Mouse (Mus musculus) kidney, embryonic 16.5 days (tissue): Measurements from ENCODE around the gene Ccdc113. TPM values are rescaled to one million over a fixed set of nuclear protein-coding genes. Genes with fewer than 3 reads are reported as not detected.
A peak's percentile ranks its signal among the peaks of the same experiment; 100 is the strongest.

Experiments
- ATAC-seq: fragments of 200-750 bp; cut with Nextera tagmentation; 2 replicates; pipeline ENCODE4 v1.8.0; 2017; ENCODE audit warnings: moderate TSS enrichment; ENCODE audit not compliant: low FRiP score, low TSS enrichment
- H3K27ac ChIP-seq: fragments of 300-500 bp; sonication (generic); 2 replicates; pipeline ENCODE4 v1.5.1; 2014; ENCODE audit warnings: low read length
- H3K27me3 ChIP-seq: fragments of 300-500 bp; sonication (generic); 2 replicates; pipeline ENCODE4 v1.6.1; 2014; ENCODE audit warnings: low read length, control low read depth, mixed read lengths; ENCODE audit not compliant: insufficient read depth
- H3K36me3 ChIP-seq: fragments of 300-500 bp; sonication (generic); 2 replicates; pipeline ENCODE4 v1.6.1; 2014; ENCODE audit warnings: low read length, control low read depth, mixed read lengths; ENCODE audit not compliant: insufficient read depth
- H3K4me1 ChIP-seq: fragments of 300-500 bp; sonication (generic); 2 replicates; pipeline ENCODE4 v1.6.1; 2014; ENCODE audit warnings: low read length, control low read depth, mixed read lengths; ENCODE audit not compliant: insufficient read depth
- H3K4me2 ChIP-seq: fragments of 300-500 bp; sonication (generic); replicated peaks from 2 replicates; pipeline ENCODE4 v1.6.1; 2014; ENCODE audit warnings: low read depth, low read length
- H3K4me3 ChIP-seq: fragments of 300-500 bp; sonication (generic); 2 replicates; pipeline ENCODE4 v1.5.1; 2014; ENCODE audit warnings: mild to moderate bottlenecking, low read length
- H3K9ac ChIP-seq: fragments of 300-500 bp; sonication (generic); replicated peaks from 2 replicates; pipeline ENCODE4 v1.6.1; 2014; ENCODE audit warnings: low read length
- H3K9me3 ChIP-seq: fragments of 300-500 bp; sonication (generic); 2 replicates; pipeline ENCODE4 v1.6.1; 2016; ENCODE audit warnings: low read length, control low read depth
- WGBS: fragments of 180-500 bp; shearing (Covaris S2); extraction: QIAGEN DNeasy Blood & Tissue Kit; methylation state at CpG from one replicate; pipeline ENCODE4 v1.1.7; 2014; 5-methylcytosine and 5-hydroxymethylcytosine counted together
- polyA plus RNA-seq: library from polyadenylated mRNA; unstranded; fragments of >200 nt; fragmentation: Nextera tagmentation; extraction: Ambion mirVana; gene quantifications from 2 replicates; pipeline ENCODE4 v1.2.1, GENCODE M21; 2015

Gene Ccdc113
- polyA plus RNA-seq, 1 experiment from 2014 or later, result 1.2 TPM

DNA sequence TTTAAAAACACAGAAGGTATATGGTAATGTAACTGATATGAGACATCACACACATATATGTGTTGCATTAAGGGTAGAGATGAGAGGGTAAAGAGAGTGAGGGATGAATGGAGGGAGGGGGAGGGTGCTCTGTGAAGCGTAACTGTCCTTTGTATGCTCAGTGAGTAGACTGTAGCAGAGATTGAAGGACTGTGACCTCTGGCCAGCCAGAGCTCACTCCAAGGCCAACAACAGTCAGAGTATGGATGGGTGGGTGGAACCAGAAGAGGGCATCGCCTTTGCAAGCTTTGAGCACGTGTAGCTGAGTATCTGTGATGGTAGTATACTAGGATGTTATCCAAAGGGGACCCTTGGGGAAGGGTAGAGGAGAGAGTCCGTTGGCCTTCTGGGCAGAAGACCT, 17.7 kb downstream of the Ccdc113 start:
- ATAC-seq, result peak; percentile 47; the same call in 1 of the 2 replicates
- no peak overlapping the region for H3K4me2 ChIP-seq

GRCm38 (mm10) chr8:95555963-95556362, 22.1 kb downstream of the Ccdc113 start:
- WGBS, result 90% methylated on average over 2 of the region's 2 CpGs
- ATAC-seq, result no peak
- no peak overlapping the region for H3K27ac ChIP-seq
- H3K9ac ChIP-seq, result no peak overlapping the region
- H3K36me3 ChIP-seq, result no peaks in the 10 kb centered on the region
- H3K4me1 ChIP-seq, result peaks cover 3% of the 10 kb centered on the region; the same call in 1 of the 2 replicates
- no peaks in the 10 kb centered on the region for H3K9me3 ChIP-seq
- H3K4me3 ChIP-seq, result no peak overlapping the region
- no peaks in the 10 kb centered on the region for H3K27me3 ChIP-seq
- H3K4me2 ChIP-seq, result no peak overlapping the region

More for the DNA sequence above, 17.7 kb downstream of the Ccdc113 start:
- Histone ChIP-seq H3K36me3 (no peaks in the 10 kb centered on the region), H3K27ac (no peak overlapping the region), H3K4me1 (peaks cover 3% of the 10 kb centered on the region; the same call in 1 of the 2 replicates), H3K4me3 (no peak overlapping the region), H3K9ac (no peak overlapping the region), H3K27me3 (no peaks in the 10 kb centered on the region), H3K9me3 (no peaks in the 10 kb centered on the region)
- 66% methylated on average over 4 of the region's 4 CpGs for WGBS

GRCm38 (mm10) chr8:95566217-95566616, 32.3 kb downstream of the Ccdc113 start:
- H3K9ac ChIP-seq, result no peak overlapping the region
- no peak overlapping the region for H3K4me3 ChIP-seq
- no peaks in the 10 kb centered on the region; the same call in 1 of the 2 replicates for H3K9me3 ChIP-seq
- H3K4me2 ChIP-seq, result no peak overlapping the region
- H3K27ac ChIP-seq, result no peak overlapping the region
- 68% methylated on average over 4 of the region's 4 CpGs for WGBS
- H3K4me1 ChIP-seq, result no peaks in the 10 kb centered on the region
- no peak for ATAC-seq
- H3K27me3 ChIP-seq, result no peaks in the 10 kb centered on the region
- H3K36me3 ChIP-seq, result no peaks in the 10 kb centered on the region

GRCm38 (mm10) chr8:95566809-95567208, 32.9 kb downstream of the Ccdc113 start:
- no peak for ATAC-seq

GRCm38 (mm10) chr8:95573146-95573545, 39.3 kb downstream of the Ccdc113 start:
- H3K27ac ChIP-seq, result no peak overlapping the region
- no peaks in the 10 kb centered on the region for H3K4me1 ChIP-seq
- ATAC-seq, result no peak
- H3K4me2 ChIP-seq, result no peak overlapping the region
- H3K36me3 ChIP-seq, result no peaks in the 10 kb centered on the region
- WGBS, result 85% methylated on average over 5 of the region's 5 CpGs
- no peaks in the 10 kb centered on the region for H3K27me3 ChIP-seq
- no peak overlapping the region for H3K9ac ChIP-seq
- H3K4me3 ChIP-seq, result no peak overlapping the region
- H3K9me3 ChIP-seq, result no peaks in the 10 kb centered on the region; the same call in 1 of the 2 replicates

More at GRCm38 (mm10) chr8:95566809-95567208, 32.9 kb downstream of the Ccdc113 start:
- Histone ChIP-seq H3K9me3 (no peaks in the 10 kb centered on the region; the same call in 1 of the 2 replicates), H3K4me1 (no peaks in the 10 kb centered on the region), H3K4me2 (no peak overlapping the region), H3K36me3 (no peaks in the 10 kb centered on the region), H3K9ac (no peak overlapping the region), H3K27me3 (no peaks in the 10 kb centered on the region), H3K27ac (no peak overlapping the region), H3K4me3 (no peak overlapping the region)
- 82% methylated on average over 6 of the region's 6 CpGs for WGBS

DNA sequence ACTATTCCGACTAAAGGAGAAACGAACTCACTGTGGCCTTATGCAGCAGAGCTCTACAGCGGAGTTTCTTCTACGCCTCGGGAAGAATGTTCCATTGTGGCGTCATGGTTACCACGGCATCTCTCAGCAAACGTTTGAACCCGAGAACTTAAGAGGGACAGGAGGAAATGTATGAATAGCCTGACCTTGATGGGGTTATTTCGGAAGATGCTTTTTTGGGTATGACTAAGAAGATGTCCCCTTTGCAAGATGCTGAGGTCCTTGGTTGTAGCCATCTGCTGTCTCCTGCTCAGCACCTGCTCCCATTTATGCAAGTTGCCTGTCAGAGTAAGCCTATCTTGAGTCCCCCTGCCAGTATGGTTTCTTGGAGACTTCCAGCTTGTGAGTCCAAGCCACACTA, 42.4 kb downstream of the Ccdc113 start, which contains the start of gene Prss54:
Prss54 (minus strand) TSS at position 101 of the 400 bp plus-strand sequence.
- ATAC-seq, result no peak
- Histone ChIP-seq H3K9ac (no peak within 1 kb of the TSS), H3K4me3 (no peak within 1 kb of the TSS), H3K36me3 (no peaks in the 10 kb centered on the region), H3K4me2 (no peak within 1 kb of the TSS), H3K9me3 (no peaks in the 10 kb centered on the region), H3K27ac (no peak within 1 kb of the TSS), H3K27me3 (no peaks in the 10 kb centered on the region), H3K4me1 (no peaks in the 10 kb centered on the region)
- 92% methylated on average over 10 of the region's 10 CpGs for WGBS

GRCm38 (mm10) chr8:95587339-95587738, 53.5 kb downstream of the Ccdc113 start:
- H3K27ac ChIP-seq, result no peak overlapping the region
- H3K4me2 ChIP-seq, result no peak overlapping the region
- H3K9ac ChIP-seq, result no peak overlapping the region
- H3K27me3 ChIP-seq, result no peaks in the 10 kb centered on the region
- H3K4me3 ChIP-seq, result no peak overlapping the region
- WGBS, result 88% methylated on average over 1 of the region's 1 CpGs
- no peaks in the 10 kb centered on the region for H3K36me3 ChIP-seq
- H3K4me1 ChIP-seq, result no peaks in the 10 kb centered on the region
- ATAC-seq, result no peak
- H3K9me3 ChIP-seq, result peaks cover 4% of the 10 kb centered on the region; the same call in 1 of the 2 replicates

- H3K27ac ChIP-seq, result no peak overlapping the region
- 60% methylated on average over 10 of the region's 10 CpGs for WGBS
- H3K4me3 ChIP-seq, result no peak overlapping the region
- H3K36me3 ChIP-seq, result no peaks in the 10 kb centered on the region
- H3K4me2 ChIP-seq, result no peak overlapping the region
- H3K9me3 ChIP-seq, result peaks cover 4% of the 10 kb centered on the region; the same call in 1 of the 2 replicates
- no peaks in the 10 kb centered on the region for H3K4me1 ChIP-seq
- H3K9ac ChIP-seq, result no peak overlapping the region
- no peak for ATAC-seq
- no peaks in the 10 kb centered on the region for H3K27me3 ChIP-seq
These were observed 55.4 kb downstream of the Ccdc113 start for GRCm38 (mm10) chr8:95589282-95589681.

DNA sequence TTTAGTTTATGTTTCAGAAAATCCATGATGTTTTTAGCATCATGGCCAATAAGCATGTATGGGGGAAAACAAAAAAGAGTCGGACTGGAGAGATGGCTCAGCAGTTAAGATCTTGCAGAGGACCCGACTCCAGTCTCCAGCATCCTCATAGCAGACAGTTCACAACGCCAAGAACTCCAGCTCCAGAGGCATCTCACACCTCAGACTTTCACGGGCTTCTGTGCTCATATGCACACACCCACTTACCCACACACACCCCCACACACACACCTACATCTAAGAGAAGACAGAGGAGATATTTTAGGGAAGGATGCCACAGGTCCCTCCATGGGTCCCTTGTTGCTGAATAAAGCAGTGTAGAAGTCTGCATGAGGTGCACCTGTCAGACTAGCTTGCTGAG, 56.7 kb downstream of the Ccdc113 start:
- peaks cover 4% of the 10 kb centered on the region; the same call in 1 of the 2 replicates for H3K9me3 ChIP-seq
- no peak overlapping the region for H3K4me3 ChIP-seq
- H3K36me3 ChIP-seq, result no peaks in the 10 kb centered on the region
- no peaks in the 10 kb centered on the region for H3K27me3 ChIP-seq
- no peak for ATAC-seq
- no peak overlapping the region for H3K4me2 ChIP-seq
- no peak overlapping the region for H3K9ac ChIP-seq
- no peaks in the 10 kb centered on the region for H3K4me1 ChIP-seq
- H3K27ac ChIP-seq, result no peak overlapping the region
- WGBS, result 76% methylated on average over 4 of the region's 4 CpGs

DNA sequence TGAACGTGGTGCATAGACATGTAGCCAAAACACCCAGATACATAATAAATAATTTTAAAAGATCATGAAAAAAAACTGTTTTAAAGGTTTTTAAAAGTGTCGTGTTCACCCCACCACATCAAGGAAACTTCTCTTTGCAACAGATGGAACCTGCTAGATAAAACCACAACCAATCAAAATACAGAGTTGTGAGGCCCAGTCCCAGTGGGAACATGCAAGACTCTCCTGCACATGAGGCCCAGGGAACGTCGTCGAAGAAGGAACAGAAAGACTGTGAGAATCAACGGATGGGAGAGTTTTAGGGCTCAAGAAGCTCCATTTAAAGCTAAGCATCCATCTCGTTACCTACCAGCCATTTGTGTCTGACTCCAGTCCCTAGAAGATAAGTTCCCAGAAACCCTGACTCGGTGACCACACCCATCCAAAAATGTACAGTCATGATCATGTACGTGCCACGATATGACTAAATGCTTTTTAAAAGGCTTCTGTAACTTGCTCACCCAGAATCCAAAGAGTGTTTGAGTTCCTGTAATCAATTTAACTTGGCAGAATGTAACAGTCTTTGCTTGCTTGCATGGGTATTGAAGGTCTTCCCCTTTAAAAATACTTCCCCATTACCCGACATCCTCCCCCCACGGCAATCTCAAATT, 58.4 kb downstream of the Ccdc113 start:
- Histone ChIP-seq H3K4me1 (no peaks in the 10 kb centered on the region), H3K9me3 (no peaks in the 10 kb centered on the region), H3K27me3 (no peaks in the 10 kb centered on the region), H3K9ac (no peak overlapping the region), H3K4me2 (no peak overlapping the region), H3K4me3 (no peak overlapping the region), H3K36me3 (no peaks in the 10 kb centered on the region), H3K27ac (no peak overlapping the region)
- 83% methylated on average over 12 of the region's 12 CpGs for WGBS
- no peak for ATAC-seq
